Mouse (Mus musculus) stomach, postnatal 0 days (tissue): Measurements from ENCODE around the gene Cd151. TPM values are rescaled to one million over a fixed set of nuclear protein-coding genes. Genes with fewer than 3 reads are reported as not detected.

Source experiments
- ATAC-seq: fragments of 200-750 bp; cut with Nextera tagmentation; 2 replicates; pipeline ENCODE4 v1.8.0; 2017; ENCODE audit not compliant: low FRiP score, low TSS enrichment
- DNase-seq: peaks from one replicate; pipeline ENCODE4 v3.0.0-alpha.2; 2016; ENCODE audit warnings: low spot score
- H3K27ac ChIP-seq: fragments of 300-500 bp; sonication (generic); replicated peaks from 2 replicates; pipeline ENCODE4 v1.5.1; 2014; ENCODE audit warnings: mild to moderate bottlenecking, control low read depth
- H3K27me3 ChIP-seq: fragments of 300-500 bp; sonication (generic); 2 replicates; pipeline ENCODE4 v1.6.1; 2014; ENCODE audit warnings: low read length; ENCODE audit not compliant: control insufficient read depth, insufficient read depth
- H3K36me3 ChIP-seq: fragments of 300-500 bp; sonication (generic); 2 replicates; pipeline ENCODE4 v1.6.1; 2014; ENCODE audit warnings: low read length, mixed read lengths; ENCODE audit not compliant: control insufficient read depth, insufficient read depth
- H3K4me1 ChIP-seq: fragments of 300-500 bp; sonication (generic); replicated peaks from 2 replicates; pipeline ENCODE4 v1.6.1; 2014; ENCODE audit warnings: antibody characterized with exemption; ENCODE audit not compliant: control insufficient read depth, insufficient read depth
- H3K4me2 ChIP-seq: fragments of 300-500 bp; sonication (generic); replicated peaks from 2 replicates; pipeline ENCODE4 v1.6.1; 2014; ENCODE audit warnings: low read depth, mild to moderate bottlenecking, control low read depth, moderate library complexity
- H3K4me3 ChIP-seq: fragments of 300-500 bp; sonication (generic); 2 replicates; pipeline ENCODE4 v1.5.1; 2014; ENCODE audit warnings: low read depth, low read length, control low read depth
- H3K9ac ChIP-seq: fragments of 300-500 bp; sonication (generic); 2 replicates; pipeline ENCODE4 v1.6.1; 2014; ENCODE audit warnings: mild to moderate bottlenecking, low read length, control low read depth, mixed read lengths
- H3K9me3 ChIP-seq: fragments of 300-500 bp; sonication (generic); 2 replicates; pipeline ENCODE4 v1.6.1; 2016; ENCODE audit warnings: low read length; ENCODE audit not compliant: control insufficient read depth
- CTCF ChIP-seq: IDR thresholded peaks from 2 replicates; pipeline ENCODE4 v1.5.1; 2016; ENCODE audit warnings: antibody characterized with exemption, low read depth, mild to moderate bottlenecking, moderate library complexity
- EP300 ChIP-seq: optimal IDR thresholded peaks from 2 replicates; pipeline ENCODE3; 2016; ENCODE audit warnings: antibody characterized with exemption
- WGBS: fragments of 180-500 bp; shearing (Covaris S2); extraction: QIAGEN DNeasy Blood & Tissue Kit; methylation state at CpG from one replicate; pipeline ENCODE4 v1.1.7; 2014; 5-methylcytosine and 5-hydroxymethylcytosine counted together
- polyA plus RNA-seq: library from polyadenylated mRNA; unstranded; fragments of >200 nt; fragmentation: Nextera tagmentation; extraction: Ambion mirVana; gene quantifications from 2 replicates; pipeline ENCODE4 v1.2.1, GENCODE M21; 2015

The Cd151 gene
- polyA plus RNA-seq, 1 experiment from 2014 or later, result 22.6 TPM

DNA sequence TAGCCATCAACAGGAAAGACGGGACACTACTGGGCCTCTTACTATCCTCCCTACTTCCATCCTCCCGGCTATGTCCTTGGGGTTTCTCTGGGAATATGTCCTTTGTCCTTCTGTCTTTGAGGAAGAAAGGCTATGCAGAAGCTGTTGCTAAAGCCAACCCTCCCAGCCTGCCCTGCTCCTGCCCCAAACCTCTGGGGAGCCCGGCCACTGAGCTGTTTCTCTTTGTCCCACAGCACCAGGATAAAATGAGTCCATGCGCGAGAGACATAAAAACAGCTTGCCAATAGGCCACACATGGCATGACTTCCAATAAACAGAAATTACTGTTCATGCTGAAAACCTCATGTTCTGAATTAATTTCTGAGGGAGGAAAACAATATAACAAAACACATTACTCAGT is 51.1 kb downstream of the Cd151 start:
- H3K9me3 ChIP-seq, result no peaks in the 10 kb centered on the region
- H3K36me3 ChIP-seq, result peaks cover 4% of the 10 kb centered on the region; the same call in 1 of the 2 replicates
- H3K9ac ChIP-seq, result no peak overlapping the region
- DNase-seq, result no peak
- H3K27ac ChIP-seq, result no peak overlapping the region
- no peak overlapping the region for H3K4me3 ChIP-seq
- ATAC-seq, result no peak
- H3K4me1 ChIP-seq, result no peaks in the 10 kb centered on the region
- WGBS, result 94% methylated on average over 5 of the region's 5 CpGs
- H3K27me3 ChIP-seq, result no peaks in the 10 kb centered on the region
- TF ChIP-seq CTCF (no peak), EP300 (no peak)
- no peak overlapping the region for H3K4me2 ChIP-seq

DNA sequence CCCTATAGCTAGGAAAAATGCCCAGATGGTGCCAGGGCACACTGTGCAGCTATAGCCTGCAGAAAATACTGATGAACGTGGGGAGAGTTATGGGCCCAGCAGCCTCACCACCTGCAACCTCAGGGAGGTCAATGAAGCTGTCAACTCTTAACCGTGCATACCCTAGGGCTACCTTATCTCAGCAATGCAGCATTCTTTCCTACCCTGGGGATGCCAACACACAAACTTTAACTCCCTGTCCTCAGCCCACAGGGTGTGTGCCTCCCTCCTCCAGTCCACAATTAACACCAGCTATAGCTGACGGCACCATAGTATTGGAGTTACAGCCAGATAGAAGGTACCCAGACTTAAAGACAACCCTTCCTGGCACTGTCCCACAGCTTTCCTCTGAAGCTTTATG is 51.7 kb downstream of the Cd151 start:
- DNase-seq (no peak), ATAC-seq (no peak)
- WGBS, result 79% methylated on average over 3 of the region's 3 CpGs

DNA sequence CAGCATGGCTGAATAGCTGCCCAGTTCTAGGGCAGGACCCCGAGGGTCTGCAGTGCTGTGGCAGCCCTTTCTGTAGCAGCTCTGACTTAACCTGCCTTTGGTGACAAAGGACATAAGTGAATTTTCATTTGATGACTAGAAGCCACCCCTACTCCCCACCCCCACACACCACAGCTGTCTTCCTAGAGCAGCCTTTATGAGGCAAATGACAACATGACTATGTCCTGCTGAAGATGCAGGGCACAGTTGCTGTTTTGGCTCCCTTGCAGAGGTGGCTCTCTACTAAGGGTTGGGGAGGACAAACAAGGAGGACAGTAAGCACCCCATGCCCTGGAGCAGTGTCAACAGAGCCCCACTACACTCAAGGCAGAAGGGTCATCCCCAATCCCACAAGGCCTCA is 52.6 kb downstream of the Cd151 start:
- Histone ChIP-seq H3K27me3 (no peaks in the 10 kb centered on the region), H3K4me1 (no peaks in the 10 kb centered on the region), H3K9me3 (no peaks in the 10 kb centered on the region), H3K27ac (no peak overlapping the region), H3K4me2 (no peak overlapping the region), H3K36me3 (peaks cover 4% of the 10 kb centered on the region; the same call in 1 of the 2 replicates), H3K4me3 (no peak overlapping the region), H3K9ac (no peak overlapping the region)
- WGBS, result 81% methylated on average over 1 of the region's 1 CpGs
- TF ChIP-seq EP300 (no peak), CTCF (no peak)
- ATAC-seq (no peak), DNase-seq (no peak)

More for the DNA sequence above, 51.7 kb downstream of the Cd151 start:
- H3K27ac ChIP-seq, result no peak overlapping the region
- no peak overlapping the region for H3K4me3 ChIP-seq
- no peaks in the 10 kb centered on the region for H3K27me3 ChIP-seq
- no peaks in the 10 kb centered on the region for H3K9me3 ChIP-seq
- TF ChIP-seq EP300 (no peak), CTCF (no peak)
- H3K4me2 ChIP-seq, result no peak overlapping the region
- H3K9ac ChIP-seq, result no peak overlapping the region
- H3K4me1 ChIP-seq, result no peaks in the 10 kb centered on the region
- H3K36me3 ChIP-seq, result peaks cover 4% of the 10 kb centered on the region; the same call in 1 of the 2 replicates

Other genes with a start within 250 kb of the Cd151 start
- 19.1 and 19.9 TPM in 2 replicates for gene Phrf1, start 238.6 kb upstream of the Cd151 start, polyA plus RNA-seq
- 11.3 and 12.2 TPM in 2 replicates for gene Irf7, start 200.9 kb upstream of the Cd151 start, polyA plus RNA-seq
- gene Cdhr5, start 190.6 kb upstream of the Cd151 start, polyA plus RNA-seq, result 1.2 and 2.0 TPM in 2 replicates
- 2.2 and 2.4 TPM in 2 replicates for gene Sct, start 188.3 kb upstream of the Cd151 start, polyA plus RNA-seq
- gene Drd4, start 175.4 kb upstream of the Cd151 start, polyA plus RNA-seq, result 0.06 and 0.16 TPM in 2 replicates
- gene Deaf1, start 139.7 kb upstream of the Cd151 start, polyA plus RNA-seq, result 37.6 and 40.1 TPM in 2 replicates
- gene Tmem80, start 139.7 kb upstream of the Cd151 start, polyA plus RNA-seq, result 18.6 and 19.7 TPM in 2 replicates
- gene Eps8l2, start 128.5 kb upstream of the Cd151 start, polyA plus RNA-seq, result 86.1 and 96.5 TPM in 2 replicates
- 459 and 468 TPM in 2 replicates for gene Taldo1, start 75.2 kb upstream of the Cd151 start, polyA plus RNA-seq
- gene Gatd1, start 53.3 kb upstream of the Cd151 start, polyA plus RNA-seq, result 30.8 and 33.8 TPM in 2 replicates
- gene Cend1, start 37.9 kb upstream of the Cd151 start, polyA plus RNA-seq, result 2.0 and 2.5 TPM in 2 replicates
- gene Slc25a22, start 29.5 kb upstream of the Cd151 start, polyA plus RNA-seq, result 17.2 and 17.6 TPM in 2 replicates
- gene Pidd1, start 23.4 kb upstream of the Cd151 start, polyA plus RNA-seq, result 1.8 and 2.0 TPM in 2 replicates
- 1,187 and 1,334 TPM in 2 replicates for gene Rplp2, start 20.0 kb upstream of the Cd151 start, polyA plus RNA-seq
- 82.1 and 88.0 TPM in 2 replicates for gene Pnpla2, start 12.2 kb upstream of the Cd151 start, polyA plus RNA-seq
- 20.8 and 23.5 TPM in 2 replicates for gene Cracr2b, start 6.3 kb upstream of the Cd151 start, polyA plus RNA-seq
- gene Polr2l, start 7.7 kb downstream of the Cd151 start, polyA plus RNA-seq, result 53.4 and 60.2 TPM in 2 replicates
- 56.9 and 58.7 TPM in 2 replicates for gene Tspan4, start 7.8 kb downstream of the Cd151 start, polyA plus RNA-seq
- 20.8 and 22.6 TPM in 2 replicates for gene Chid1, start 72.5 kb downstream of the Cd151 start, polyA plus RNA-seq
- gene Ap2a2, start 94.8 kb downstream of the Cd151 start, polyA plus RNA-seq, result 30.8 and 33.0 TPM in 2 replicates
- gene Muc6, start 187.9 kb downstream of the Cd151 start, polyA plus RNA-seq, result 11.3 and 13.6 TPM in 2 replicates
- gene Muc2, start 222.9 kb downstream of the Cd151 start, polyA plus RNA-seq, result 0.23 and 0.40 TPM in 2 replicates